Mouse (Mus musculus): ENCODE results near the gene Vkorc1l1. TPM values are rescaled to one million over a fixed set of nuclear protein-coding genes. Genes with fewer than 3 reads are reported as not detected.

Gene Vkorc1l1
- total and polyA plus RNA-seq, 3 experiments = 9.8 to 33.8 (median 23.0) TPM

DNA sequence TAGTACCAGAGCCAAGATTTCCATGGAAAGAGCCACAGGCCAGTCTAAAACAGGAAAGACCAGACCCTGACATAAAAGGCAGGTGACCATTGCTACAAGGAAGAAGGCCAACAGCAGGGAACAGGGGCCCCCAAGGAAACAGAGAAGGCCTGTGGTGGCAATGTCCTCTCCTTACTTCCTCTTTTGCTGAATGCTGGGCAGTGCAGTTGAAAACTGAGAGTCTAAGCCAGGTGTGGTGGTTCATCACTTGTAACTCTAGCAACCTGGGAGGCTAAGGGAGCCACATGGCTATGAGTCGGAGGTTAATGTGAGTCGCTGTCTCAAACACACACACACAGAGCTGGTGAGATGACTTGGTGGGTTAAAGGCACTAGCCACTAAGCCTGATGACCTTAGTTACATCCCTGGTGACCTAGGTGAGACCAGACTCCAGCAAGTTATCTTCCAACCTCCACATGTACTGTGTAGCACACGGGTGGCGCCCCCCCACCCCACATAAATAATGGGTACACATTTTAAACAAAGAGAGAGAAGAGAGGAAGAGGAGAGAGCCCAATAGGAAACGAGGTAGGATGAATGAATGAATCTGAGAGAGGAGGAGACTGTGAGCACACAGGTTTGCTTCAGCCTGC lies 59.7 kb downstream of the Vkorc1l1 start:
- no peak for DNase-seq

DNA sequence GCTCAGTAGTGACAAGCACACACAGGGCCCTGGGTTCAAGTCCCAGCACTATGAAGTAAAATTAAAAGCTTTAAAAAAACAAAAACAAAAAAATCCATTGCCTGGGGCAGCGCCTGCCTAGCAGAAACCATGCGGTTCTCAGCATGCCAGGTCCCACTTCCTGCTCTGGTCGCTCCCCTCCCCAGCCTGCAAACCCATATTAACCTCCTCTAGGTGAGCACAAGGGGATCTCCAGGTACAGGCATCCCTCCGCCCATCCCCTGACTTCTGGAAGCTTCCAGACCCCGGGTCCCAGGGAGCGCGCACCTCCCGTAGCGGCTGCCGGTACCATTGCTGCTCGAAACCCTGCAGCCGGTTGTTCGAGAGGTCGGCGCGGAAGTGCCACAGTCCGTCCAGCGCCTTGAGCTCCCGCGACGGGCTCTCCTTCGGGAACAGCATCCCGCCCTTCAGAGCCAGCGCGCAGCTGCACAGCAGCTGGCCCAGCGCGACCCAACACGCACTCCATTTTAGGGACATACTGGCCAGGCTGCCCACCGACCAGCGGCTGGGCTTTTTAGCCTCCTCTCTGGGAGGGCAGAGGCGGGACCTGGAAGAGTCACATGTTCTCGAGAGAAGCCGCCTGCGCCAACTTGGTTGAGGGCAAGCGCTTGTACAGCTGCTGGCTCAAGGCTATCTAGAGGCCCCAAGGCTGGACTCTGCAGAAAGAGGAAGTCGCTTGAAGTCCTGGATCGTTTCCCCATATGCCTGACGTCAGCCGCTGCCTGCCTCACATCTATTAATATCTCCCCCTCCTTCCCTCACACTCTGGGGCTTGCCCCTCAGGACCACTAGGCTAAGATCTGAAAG lies 60.8 kb downstream of the Vkorc1l1 start, which contains the start of gene Gusb:
TSS of gene Gusb (minus strand) at position 749 of the 846 bp plus-strand sequence.
- DNase-seq = peak; percentile 93

DNA sequence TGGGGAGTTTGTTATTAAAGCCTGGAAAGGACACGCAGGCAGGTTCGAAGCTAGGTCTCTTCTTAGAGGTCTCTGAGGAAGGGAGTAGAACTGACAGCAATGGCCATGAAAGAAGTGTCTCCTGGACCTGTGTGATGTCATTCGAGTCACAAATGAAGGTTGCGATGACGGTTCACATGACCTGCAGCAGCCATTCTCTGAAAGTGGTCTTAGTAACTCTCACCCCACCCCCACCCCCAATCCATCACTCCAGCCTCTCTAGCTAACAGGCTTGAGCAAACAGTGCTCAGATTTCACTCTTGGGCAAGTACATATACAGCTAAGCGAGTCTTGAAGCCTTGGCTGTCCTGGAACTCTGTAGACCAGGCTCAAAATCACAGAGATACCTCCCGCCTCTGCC lies 61.5 kb downstream of the Vkorc1l1 start:
- DNase-seq = no peak

DNA sequence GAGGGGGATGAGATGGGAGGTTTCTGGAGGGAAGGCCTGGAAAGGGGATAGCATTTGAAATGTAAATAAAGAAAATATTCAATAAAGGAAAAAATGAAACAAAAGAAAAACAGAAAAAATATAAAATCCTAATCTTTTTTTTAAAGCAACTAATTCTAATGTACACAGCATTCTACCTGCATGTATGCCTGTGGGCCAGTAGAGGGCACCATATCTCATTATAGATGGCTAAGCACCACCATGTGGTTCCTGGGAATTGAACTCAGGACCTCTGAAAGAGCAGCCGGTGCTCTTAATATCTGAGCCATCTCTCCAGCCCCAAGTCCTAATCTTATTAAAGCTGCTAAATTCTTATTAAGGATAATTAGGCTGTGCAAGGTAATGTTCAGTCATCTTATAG lies 65.6 kb downstream of the Vkorc1l1 start:
- DNase-seq = no peak

DNA sequence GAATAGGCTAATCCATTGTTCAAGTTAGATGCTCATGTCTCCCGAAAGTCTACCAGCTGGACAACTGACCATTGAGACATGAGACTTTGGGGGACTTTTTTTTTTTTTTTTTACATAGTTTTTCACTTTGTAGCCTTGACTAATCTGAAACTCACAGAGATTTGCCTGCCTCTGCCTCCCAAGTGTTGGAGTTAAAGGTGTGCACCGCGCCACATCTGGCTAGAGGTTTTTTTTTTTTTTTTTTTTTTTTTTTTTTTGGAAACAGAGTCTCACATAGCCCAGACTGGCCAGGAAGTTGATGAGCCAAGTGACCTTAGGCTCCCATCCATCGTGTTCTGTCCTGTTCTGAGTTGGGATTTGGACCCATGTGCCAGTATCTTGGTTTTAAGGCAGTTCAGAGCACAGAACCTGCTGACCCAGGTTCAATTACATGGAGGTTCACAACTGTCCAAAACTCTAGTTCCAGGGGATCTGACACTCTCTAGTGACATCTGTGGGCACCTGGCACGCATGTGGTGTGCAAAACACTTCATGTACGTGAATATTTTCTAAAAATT lies 66.3 kb downstream of the Vkorc1l1 start:
- DNase-seq = no peak

DNA sequence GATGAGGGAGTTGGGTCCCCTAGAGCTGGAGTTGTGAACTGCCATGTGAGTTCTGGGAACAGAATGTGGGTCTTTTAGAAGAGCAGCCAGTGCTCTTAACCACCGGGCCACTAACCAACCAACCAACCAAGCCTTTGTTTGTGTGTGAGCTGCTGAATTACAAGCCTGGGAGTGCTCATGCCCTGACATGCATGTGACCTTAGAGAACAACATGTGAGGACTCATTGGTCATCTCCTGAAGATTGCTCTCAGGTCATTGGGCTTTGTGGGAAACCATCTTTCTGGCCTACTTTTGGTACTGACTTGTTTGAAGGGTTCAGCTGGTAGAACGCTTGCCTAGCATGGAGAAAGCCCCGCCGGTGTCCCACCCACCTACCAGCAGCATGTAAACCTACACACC lies 68.0 kb downstream of the Vkorc1l1 start:
- no peak for DNase-seq

DNA sequence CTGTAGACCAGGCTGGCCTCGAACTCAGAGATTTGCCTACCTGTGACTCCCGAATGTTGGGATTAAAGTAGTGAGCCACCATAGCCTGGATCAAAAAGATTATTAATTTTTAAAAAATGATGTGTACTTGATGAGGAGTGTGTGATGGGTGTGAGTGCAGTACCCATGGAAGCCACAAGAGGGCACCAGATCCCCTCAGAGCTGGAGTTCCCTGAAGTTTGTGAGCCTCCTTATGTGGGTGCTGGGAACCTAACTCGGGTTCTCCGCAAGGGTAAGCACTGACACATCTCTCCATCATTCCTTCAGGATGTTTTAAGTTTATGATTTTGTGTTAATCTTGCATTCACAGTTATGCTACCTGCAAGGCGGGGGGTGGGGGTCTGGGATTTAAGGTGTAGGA lies 69.2 kb downstream of the Vkorc1l1 start:
- DNase-seq = no peak

DNA sequence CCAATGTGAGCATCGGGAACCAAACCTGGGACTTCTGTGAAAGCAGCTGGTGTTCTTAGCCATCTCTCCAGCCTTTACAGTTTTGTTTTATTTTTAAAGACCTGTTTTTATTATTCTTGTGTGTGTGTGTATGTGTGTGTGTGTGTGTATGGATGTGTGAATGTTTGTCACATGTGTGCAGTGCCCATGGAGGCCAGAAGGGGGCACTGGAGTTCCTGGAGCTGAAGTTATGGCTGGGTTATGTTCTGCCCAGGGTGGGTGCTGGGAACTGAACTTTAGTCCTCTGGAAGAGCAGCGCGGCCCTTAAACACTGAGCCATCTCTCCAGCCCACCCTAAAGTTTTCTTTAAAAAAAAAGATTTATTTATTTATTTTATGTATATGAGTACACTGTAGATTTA lies 73.3 kb downstream of the Vkorc1l1 start:
- no peak for DNase-seq

DNA sequence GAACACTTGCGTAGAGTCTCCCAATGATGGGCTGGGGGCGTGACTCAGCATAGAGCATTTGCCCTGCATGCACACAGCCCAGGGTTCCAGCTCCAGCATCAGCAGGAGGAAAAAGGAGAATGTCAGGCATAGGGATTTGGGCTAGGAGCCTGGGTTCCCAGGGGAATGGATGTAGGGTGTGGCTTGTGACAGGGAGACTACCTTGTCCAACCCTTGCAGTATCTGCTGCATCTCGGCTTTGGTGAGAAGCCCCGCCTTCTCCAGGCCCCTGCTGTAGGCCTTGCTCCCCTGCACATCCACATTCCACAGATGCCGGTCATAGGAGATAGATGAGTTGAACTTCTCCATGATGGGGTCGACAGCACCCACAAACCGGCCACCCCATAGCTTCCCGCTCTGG lies 77.7 kb downstream of the Vkorc1l1 start:
- no peak for DNase-seq

DNA sequence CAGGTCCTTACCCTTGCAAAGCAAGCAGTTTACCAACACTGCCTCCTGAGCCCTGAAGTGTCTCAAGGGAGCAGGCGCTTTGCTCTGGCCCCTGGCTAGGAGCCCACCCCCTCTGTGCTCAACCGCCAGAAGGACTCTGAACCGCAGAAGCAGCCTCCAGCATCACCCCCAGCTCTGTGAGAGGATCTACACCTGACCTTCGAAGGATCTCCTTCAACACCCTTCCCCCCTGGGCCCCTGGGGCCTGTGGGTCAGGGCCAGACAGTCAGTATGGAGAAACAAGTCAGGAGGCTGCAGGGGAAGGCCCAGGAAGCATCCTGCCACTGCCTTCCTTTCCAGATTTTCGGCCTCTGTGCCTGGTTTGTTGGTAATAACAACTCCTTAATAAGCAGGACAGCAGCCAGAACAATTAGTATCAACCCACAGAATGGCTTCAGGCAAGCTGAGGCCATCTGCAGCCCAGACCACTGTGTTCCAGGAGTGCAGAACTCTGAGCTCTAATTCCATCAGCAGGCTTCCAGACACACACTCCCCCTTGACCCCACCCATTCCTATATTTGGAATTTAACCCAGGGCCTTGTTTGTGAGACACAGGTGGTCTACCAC lies 79.7 kb downstream of the Vkorc1l1 start:
- no peak for DNase-seq

DNA sequence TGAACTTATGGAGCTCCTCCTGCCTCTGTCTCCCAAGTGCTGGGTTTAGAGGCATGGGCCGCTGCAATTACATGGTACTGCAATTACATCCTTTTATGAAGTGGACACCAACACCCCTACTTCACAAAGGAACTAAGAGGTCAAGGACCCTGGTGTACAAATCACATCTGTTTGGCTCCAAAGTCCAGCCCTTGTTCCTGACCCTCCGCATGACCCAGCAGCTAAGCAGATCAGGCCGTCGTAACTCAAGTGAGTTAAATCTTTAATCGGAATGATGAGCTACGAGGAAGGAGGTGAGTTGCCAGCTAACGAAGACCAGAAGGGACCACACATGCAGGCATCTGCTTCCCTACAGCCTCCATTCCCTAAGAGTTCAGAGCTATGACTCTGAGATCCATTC lies 80.6 kb downstream of the Vkorc1l1 start:
- DNase-seq = no peak

DNA sequence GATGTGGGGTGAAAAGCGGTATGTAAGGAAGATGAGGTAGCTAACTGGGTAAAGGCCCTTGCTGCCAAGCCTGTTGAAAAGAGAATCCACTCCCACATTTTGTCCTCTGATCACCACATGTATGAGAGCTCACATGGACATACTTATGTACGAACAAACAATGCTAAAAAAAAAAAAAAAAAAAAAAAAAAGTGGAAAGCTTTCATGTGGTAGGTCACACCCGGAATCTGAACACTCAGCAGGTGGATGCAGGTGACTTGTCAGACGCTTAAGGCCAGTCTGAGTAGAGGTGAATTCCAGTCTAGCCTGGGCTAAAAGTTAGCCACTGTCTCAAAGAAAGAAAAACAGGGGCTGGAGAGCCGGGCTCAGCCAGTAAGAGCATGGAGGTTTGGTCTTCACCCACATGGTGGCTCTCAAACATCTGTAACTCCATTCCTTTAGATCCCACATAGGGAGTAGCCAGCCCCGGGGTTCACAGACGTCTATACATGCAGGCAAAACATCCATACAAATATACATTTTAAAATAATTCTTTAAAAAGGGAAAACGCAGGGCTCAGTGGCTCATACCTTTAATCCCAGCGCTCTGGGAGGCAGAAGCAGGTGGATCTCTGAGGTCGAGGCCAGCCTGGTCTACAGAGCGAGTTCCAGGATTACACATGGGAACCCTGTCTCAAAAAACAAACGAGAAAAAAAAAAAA lies 81.4 kb downstream of the Vkorc1l1 start:
- no peak for DNase-seq

DNA sequence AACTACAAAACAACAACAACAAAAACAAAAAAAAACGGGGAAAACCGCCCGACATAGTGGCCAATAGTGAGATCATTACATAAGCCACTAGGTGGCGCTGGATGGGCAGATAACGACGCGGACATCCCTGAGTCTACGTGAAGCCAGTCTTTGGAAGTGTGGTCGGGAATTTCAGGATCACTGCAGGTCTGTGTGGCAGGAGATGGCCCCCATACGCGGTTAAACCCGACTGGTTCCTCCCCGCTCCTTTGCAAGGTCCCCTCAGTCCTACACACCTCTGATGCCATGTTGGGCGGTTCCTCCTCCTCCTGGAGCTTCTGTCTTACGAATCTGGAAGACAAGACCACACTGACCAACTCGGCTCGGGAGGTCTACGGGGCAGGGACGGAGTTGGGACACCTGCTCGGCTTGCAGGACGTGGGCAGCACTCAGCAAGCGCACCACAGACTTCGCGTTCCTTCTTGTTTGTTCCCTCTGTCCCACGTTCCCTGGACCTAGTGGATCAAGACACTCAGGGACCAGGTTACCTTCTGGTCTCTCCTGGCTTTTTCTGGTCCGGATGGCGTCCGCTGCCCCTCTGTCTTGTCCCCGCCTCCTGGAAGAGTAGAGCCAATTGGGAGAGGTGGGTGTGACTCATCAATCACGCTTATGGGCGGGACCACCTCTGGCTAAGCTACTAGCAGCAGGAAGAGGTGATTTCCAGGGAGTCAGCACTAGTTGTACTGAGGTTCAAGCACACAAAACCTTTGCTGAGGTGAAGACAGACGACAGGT lies 82.2 kb downstream of the Vkorc1l1 start:
- peak; percentile 95 for DNase-seq

DNA sequence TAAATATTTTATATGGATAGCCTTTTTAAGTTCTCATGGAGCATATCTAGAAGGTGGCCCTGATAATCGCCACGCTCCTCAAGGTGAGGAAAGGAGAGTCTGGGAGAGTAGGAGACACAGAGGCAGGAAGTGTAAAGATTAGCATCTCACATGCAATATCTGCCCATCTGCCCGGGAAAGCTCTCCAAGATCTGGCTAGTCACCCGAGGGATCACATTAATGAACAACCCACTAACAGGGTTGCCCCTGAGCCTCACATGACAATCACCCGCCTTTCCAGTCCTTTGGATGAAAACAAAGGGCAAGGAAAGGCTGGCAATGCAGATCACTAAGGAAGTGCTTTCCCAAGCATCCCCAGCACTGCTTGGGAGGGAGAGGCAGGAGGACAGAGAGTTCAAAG lies 85.4 kb downstream of the Vkorc1l1 start:
- DNase-seq = no peak

DNA sequence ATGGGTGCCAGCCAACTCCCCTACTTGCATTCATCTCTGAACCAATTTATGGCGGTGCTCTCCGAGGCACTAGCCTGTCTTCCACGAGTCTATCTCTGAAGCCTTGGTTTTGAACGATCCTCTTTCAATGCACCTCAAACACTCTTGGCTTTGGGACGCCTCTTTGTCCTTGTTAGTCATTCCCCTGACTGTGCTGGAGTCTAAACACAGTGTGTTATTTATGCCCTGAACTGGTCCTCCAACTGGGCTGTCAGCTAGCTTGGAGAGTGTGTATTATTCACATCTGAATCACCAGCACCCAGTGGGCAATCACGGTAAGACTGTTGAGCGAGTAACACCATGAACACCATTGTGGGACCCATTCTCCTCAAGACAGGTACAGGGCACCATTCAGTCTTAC lies 85.9 kb downstream of the Vkorc1l1 start:
- DNase-seq = peak; percentile 81

DNA sequence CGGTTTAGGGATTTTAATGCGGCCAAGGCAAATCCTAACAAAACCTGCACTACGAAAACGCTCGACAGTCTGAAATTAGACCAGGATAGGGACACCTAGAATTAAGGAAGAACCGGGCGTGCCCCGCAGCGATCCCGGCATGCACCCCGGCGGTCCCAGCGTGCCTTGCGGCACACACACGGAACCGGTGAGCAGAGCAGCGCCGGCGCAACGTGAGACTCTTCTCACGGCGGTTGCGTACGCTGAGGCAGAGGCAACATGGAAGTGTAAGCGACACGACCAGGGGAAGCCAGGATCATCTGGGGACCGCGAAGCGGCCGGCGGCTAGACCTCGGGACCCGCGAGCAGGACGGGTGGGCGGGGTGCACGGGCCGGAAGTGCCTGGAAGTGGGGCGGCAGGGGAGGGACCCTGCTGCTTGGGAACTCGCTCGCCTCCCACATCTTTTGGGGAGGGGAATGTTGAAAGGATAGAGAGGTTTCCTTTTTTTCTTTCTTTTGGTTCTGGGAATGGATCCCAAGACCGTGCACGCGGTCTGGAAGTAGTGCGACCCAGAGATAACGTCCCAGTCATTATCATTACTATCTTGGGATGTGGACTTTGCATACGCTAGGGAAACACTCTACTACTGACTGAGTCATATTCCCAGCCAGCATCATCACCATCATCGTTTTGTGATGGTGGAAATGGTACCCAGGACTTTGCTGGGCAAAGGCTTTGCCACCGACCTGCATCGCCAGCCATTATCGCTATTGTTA lies 87.5 kb downstream of the Vkorc1l1 start, which contains the start of the genes Asl and Crcp:
TSS of gene Asl (minus strand) at position 106 of the 756 bp plus-strand sequence.
TSS of gene Crcp (plus strand) at position 149 of the 756 bp plus-strand sequence.
- peak; percentile 92 for DNase-seq

DNA sequence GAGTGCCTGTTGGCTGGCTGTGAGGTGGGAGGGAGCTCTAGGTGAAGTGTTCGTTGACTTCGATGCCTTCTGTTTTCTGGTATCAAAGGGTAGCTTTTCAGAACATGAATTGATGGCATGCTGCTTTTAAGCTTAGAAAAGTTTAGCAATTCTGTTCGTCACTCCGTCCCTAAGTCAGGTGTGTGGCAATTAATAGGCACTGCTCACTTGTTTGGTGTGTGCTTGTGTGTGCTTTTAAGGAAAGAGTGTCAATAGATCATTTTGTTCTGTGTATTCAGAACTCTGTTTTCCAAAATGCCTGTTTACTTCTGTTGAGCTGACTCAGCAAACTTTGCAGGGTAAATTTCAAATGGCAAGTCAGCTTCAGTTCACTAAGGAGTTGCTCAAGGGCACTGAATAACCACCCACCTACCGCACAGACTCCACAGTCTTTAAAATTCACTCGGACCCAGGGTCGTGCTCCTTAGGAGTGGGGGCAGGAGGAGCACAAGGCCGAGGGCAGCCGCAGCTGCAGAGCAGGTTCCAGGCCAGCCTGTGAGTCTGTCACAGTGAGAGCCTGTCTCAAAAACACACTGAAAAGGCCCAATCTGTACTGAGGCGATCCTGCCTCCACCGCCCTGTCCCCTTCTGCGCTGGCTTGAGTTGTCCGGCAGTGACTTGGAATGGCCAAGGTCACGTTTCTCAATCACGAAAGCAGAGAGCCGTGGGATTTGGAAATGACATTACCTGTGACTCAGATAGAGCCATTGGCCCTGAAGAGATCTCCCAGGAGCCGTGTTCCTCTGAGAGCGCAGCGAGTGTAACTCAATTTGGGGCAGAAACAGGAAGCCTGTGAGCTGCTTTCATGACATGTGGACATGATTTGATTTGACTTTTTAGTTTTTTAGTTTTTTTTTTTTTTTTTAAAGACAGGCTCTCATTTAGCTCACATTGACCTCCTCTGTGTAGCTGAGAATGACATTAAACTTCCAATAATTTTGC lies 89.9 kb downstream of the Vkorc1l1 start:
- DNase-seq = peak; percentile 84

DNA sequence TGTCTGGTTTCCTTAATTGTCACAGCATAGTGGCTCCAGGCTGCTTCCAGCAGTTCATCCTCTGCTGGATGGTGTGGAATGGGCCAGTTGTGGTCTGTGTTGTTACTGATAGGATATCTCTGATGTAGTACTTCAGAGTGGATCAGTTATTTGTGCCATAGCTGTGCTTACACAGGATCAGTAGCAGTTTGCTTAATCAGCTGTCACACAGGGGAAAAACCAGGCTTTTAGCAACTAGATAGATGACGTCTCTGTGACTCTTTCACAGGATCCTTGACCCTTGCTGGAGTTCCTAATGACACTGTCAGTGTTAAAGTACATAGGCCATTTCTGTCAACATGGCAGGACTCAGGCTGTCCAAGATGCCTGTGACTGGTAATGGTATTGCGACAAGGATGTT lies 92.1 kb downstream of the Vkorc1l1 start:
- DNase-seq = peak; percentile 45
